Mouse (Mus musculus) brain, embryonic 14.5 days (tissue): ENCODE results near the gene Cyld.

ENCODE experiments used
- CTCF ChIP-seq: fragments of 200-500 bp; IDR thresholded peaks from 2 replicates; pipeline ENCODE4 v1.5.1; 2012; ENCODE audit warnings: inconsistent platforms, mild to moderate bottlenecking, moderate library complexity, borderline replicate concordance; ENCODE audit not compliant: insufficient read depth, insufficient read length; ENCODE audit errors: extremely low read depth
- POLR2A ChIP-seq: fragments of 200-500 bp; IDR thresholded peaks from 2 replicates; pipeline ENCODE4 v1.6.1; 2012; ENCODE audit warnings: mild to moderate bottlenecking, inconsistent platforms, borderline replicate concordance; ENCODE audit not compliant: poor library complexity, insufficient read depth, insufficient read length, severe bottlenecking; ENCODE audit errors: extremely low read depth

DNA sequence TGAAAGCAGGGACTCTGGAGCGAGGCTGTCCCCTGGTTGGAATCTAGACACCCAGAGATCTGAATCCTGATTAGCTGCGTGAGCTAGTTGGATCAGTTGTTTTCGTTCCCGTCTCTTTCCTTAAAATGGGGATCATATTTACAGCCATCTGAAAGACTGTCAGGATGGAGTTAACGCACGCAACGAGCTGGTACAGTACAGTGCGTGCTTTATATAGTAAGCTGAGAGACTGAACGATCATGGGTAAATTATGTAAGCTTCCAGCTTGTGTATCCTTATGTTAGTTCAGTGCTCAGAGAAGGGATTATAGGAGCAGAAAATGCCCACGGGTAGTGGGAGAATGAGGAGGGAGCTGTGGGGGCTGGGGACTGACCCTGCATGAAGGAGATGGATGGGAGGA, 25.3 kb upstream of the Cyld start:
- TF ChIP-seq CTCF = no peak
- TF ChIP-seq POLR2A = no peak
